Mouse (Mus musculus) limb, embryonic 10.5 days (tissue): ENCODE measurements around the gene Fads2. TPM values are rescaled to one million over a fixed set of nuclear protein-coding genes. Genes with fewer than 3 reads are reported as not detected.

Experiments
- DNase-seq: peaks from one replicate; pipeline ENCODE4 v3.0.0-alpha.2; 2017; ENCODE audit warnings: low spot score
- H3K27ac ChIP-seq: fragments of 300-500 bp; sonication (generic); 2 replicates; pipeline ENCODE4 v1.5.1; 2016; ENCODE audit warnings: mild to moderate bottlenecking
- H3K27me3 ChIP-seq: fragments of 300-500 bp; sonication (generic); 2 replicates; pipeline ENCODE4 v1.6.1; 2016; ENCODE audit warnings: low read depth, mild to moderate bottlenecking; ENCODE audit not compliant: poor library complexity, severe bottlenecking
- H3K36me3 ChIP-seq: fragments of 300-500 bp; sonication (generic); 2 replicates; pipeline ENCODE4 v1.6.1; 2016; ENCODE audit warnings: mild to moderate bottlenecking, moderate library complexity
- H3K4me1 ChIP-seq: fragments of 300-500 bp; sonication (generic); 2 replicates; pipeline ENCODE4 v1.6.1; 2016
- H3K4me3 ChIP-seq: fragments of 300-500 bp; sonication (generic); 2 replicates; pipeline ENCODE4 v1.5.1; 2016; ENCODE audit warnings: mild to moderate bottlenecking, moderate library complexity
- H3K9me3 ChIP-seq: fragments of 300-500 bp; sonication (generic); replicated peaks from 2 replicates; pipeline ENCODE4 v1.6.1; 2016; ENCODE audit warnings: mild to moderate bottlenecking
- WGBS: fragments of 180-500 bp; shearing (Covaris S2); methylation state at CpG from one replicate; pipeline ENCODE4 v1.1.7; 2016; 5-methylcytosine and 5-hydroxymethylcytosine counted together
- polyA plus RNA-seq: library from polyadenylated mRNA; unstranded; fragments of >200 nt; fragmentation: Nextera tagmentation; extraction: Ambion mirVana; gene quantifications from 2 replicates; pipeline ENCODE4 v1.2.1, GENCODE M21; 2016

Fads2 gene
- polyA plus RNA-seq, 1 experiment from 2014 or later, result 158 TPM

DNA sequence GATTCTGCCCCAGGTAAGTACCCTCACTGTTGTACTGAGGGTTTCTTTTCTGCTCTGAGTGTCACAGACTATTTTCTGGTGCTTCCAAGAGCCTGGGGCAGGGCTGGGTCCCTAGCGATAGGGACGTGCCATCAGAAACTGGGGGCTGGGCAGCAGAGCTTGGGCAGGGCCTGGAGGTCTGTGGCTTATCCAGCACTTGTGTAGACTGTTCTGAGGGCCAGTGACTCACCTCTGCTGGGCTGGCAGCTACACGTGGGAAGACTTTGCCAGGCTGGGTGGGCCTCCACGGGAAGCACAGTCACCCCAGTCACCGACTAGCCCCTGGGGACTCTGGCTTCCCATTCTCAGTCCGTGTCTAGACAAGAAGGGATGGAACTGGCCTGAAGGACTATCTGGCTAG lies 59.3 kb downstream of the Fads2 start:
- H3K4me1 ChIP-seq, result peaks cover 17% of the 10 kb centered on the region
- peak overlapping the region; percentile 69 for H3K4me3 ChIP-seq
- WGBS, result 63% methylated on average over 6 of the region's 6 CpGs
- H3K27ac ChIP-seq, result 0 out of 2 replicates have a peak overlapping the region, but pooled peaks have one; percentile 1
- DNase-seq, result no peak
- no peaks in the 10 kb centered on the region for H3K9me3 ChIP-seq
- H3K36me3 ChIP-seq, result no peaks in the 10 kb centered on the region
- peaks cover 38% of the 10 kb centered on the region for H3K27me3 ChIP-seq

DNA sequence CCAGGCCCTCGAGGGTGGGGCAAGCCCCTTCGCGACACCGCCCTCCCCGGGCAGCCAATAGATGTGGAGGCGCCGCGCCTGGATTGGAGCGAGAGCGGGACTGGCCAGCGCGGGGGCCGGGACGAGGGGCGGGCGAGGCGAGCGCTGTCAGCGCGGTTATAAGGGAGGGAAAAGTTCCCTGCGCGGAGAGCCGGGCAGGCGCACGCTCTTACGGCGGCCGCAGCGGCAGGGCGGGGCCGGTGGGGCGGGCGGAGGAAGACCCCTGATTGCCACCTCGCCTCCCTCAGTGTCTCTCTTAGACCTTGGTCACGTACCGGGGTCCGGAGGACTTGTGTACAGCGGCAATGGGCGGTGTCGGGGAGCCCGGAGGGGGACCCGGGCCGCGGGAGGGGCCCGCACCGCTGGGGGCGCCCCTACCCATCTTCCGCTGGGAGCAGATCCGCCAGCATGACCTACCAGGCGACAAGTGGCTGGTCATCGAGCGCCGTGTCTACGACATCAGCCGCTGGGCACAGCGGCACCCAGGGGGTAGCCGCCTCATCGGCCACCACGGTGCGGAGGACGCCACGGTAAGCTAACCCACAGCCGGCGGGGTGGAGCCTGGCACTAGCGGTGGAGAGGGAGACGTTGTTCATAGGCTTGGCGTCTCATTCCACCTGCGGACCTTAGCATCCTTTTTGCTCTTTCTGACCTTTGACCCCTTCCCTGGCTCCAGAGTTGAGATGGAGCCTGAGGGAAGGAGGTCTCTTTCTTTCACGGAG lies 60.0 kb downstream of the Fads2 start, which contains the start of gene Fads3:
Gene Fads3 (plus strand): TSS at position 182 of the 761 bp plus-strand sequence.
- DNase-seq, result peak; percentile 87
- Histone ChIP-seq H3K27ac (peak within 1 kb of the TSS; percentile 69), H3K4me1 (peaks cover 17% of the 10 kb centered on the region)

DNA sequence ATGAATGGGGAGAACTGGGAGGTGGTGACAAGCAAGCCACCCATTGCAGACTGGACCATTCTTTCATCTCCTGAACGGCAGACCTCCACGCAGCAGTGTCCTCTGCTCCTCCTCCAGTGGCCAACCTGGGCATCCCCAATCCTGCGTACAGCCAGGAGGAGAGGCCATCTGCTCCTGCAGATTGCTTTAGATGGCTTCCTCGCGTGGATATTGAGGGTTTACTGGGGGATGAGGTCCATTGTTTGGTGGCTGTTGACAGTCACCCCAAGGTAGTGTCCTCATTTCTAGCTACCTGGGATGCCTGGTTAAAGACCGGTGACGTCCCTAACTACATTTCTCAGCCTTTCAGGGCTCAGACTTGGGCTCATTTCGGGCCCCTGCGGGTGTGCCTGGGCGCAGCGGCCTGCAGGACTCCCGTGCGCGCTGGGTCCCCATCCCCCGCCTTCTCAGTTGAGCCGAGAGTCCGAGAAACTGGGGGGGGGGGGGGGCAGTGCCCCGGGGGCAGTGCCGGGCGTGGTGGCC lies 60.6 kb downstream of the Fads2 start:
- H3K27ac ChIP-seq, result peak overlapping the region; percentile 69

More for the DNA sequence above, 60.0 kb downstream of the Fads2 start, which contains the start of gene Fads3:
- Histone ChIP-seq H3K4me3 (peak within 1 kb of the TSS; percentile 69), H3K27me3 (peaks cover 38% of the 10 kb centered on the region), H3K36me3 (no peaks in the 10 kb centered on the region), H3K9me3 (no peaks in the 10 kb centered on the region)
- under 1% methylated on average over 67 of the region's 69 CpGs for WGBS

DNA sequence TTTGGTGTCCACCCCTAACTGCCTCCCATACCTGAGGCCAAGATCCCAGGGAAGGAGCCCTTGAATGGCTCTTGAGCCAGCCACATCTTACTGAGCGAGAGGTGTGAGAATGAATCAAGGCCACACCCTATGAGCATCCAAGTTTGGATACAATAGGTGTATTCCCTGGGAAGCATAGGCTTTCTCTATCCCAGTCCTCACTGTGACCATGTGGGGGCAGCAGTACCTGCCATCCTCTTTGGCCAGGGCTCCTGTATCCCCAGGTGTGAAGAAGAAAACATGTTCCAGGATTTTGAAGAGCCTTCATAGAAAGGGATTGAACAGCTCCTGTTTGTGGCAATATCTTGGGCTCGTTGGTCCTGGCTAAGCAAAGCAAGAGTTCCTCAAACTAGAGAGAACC lies 61.9 kb downstream of the Fads2 start:
- WGBS, result 80% methylated on average over 2 of the region's 2 CpGs
- H3K4me1 ChIP-seq, result peaks cover 23% of the 10 kb centered on the region
- no peak overlapping the region for H3K27ac ChIP-seq
- H3K4me3 ChIP-seq, result no peak overlapping the region
- DNase-seq, result no peak
- H3K9me3 ChIP-seq, result no peaks in the 10 kb centered on the region
- H3K36me3 ChIP-seq, result peaks cover 6% of the 10 kb centered on the region; the same call in 1 of the 2 replicates
- peaks cover 38% of the 10 kb centered on the region for H3K27me3 ChIP-seq

More for the DNA sequence above, 60.6 kb downstream of the Fads2 start:
- Histone ChIP-seq H3K4me1 (peaks cover 17% of the 10 kb centered on the region), H3K36me3 (no peaks in the 10 kb centered on the region), H3K27me3 (peaks cover 38% of the 10 kb centered on the region), H3K4me3 (peak overlapping the region; percentile 69), H3K9me3 (no peaks in the 10 kb centered on the region)
- no peak for DNase-seq
- 7% methylated on average over 20 of the region's 20 CpGs for WGBS

DNA sequence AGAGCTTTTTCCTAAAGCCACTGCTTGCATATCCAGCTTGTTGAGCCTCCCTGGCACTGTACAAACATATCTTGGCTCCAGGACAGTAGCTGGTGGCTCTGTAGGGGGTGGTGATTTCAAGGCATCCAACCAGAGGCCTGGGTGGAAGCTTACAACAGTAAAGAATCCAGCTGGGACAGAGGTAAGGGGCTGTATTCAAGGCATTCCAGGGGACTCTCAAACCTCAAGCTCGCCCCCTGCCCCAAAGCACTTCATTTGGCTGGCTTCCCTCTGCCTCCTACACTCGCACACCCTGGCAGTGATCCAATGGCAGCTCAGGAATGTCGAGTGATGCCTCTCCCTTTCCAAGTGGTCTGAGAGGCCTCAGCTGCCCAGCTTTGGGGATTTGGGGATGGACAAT lies 62.6 kb downstream of the Fads2 start:
- peaks cover 13% of the 10 kb centered on the region; the same call in 1 of the 2 replicates for H3K36me3 ChIP-seq
- H3K27me3 ChIP-seq, result peaks cover 34% of the 10 kb centered on the region
- no peak overlapping the region for H3K27ac ChIP-seq
- no peak overlapping the region for H3K4me3 ChIP-seq
- 32% methylated on average over 3 of the region's 3 CpGs for WGBS
- H3K9me3 ChIP-seq, result no peaks in the 10 kb centered on the region
- no peak for DNase-seq
- peaks cover 28% of the 10 kb centered on the region for H3K4me1 ChIP-seq

DNA sequence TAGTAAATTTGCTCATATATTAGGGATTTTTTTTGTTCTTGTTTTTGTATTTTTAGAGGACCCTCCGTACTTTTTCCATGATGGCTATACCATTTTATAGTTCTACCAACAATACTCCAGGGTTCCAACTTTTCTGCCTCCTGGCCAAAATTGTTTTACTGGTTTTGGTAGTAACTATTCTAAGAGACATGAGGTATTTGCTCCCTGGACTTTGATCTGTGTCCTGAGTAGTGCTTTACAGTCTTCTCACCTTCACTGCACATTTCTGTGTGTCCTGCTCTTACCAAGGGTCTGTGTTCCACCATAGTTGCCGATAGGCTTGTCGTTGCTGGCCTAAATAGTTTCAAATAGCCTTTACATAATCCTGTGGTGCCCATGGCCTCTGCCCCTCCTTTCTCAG lies 63.2 kb downstream of the Fads2 start:
- Histone ChIP-seq H3K36me3 (peaks cover 13% of the 10 kb centered on the region; the same call in 1 of the 2 replicates), H3K9me3 (no peaks in the 10 kb centered on the region), H3K27ac (no peak overlapping the region), H3K27me3 (peaks cover 32% of the 10 kb centered on the region), H3K4me3 (no peak overlapping the region), H3K4me1 (peaks cover 28% of the 10 kb centered on the region)
- WGBS, result 89% methylated on average over 3 of the region's 3 CpGs
- no peak for DNase-seq

DNA sequence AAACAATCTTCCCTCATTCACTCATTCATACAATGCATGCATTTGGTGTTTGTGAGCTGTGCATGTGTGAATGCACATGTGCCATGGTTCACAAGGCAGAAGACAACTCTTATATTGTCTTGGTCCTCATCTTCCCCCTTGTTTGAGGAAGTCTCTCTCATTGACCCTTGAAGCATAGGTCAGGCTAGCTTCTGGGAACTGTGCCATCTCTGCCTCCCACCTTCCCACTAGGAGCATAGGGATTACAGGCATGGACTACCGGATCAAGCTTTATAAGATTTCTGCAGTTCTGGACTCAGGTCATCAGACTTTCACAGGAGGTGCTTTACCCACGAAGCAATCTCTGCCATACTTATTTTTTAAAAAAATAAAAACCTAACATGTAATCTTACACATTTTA lies 64.0 kb downstream of the Fads2 start:
- DNase-seq, result no peak
- Histone ChIP-seq H3K4me3 (no peak overlapping the region), H3K36me3 (peaks cover 19% of the 10 kb centered on the region), H3K9me3 (no peaks in the 10 kb centered on the region), H3K4me1 (peaks cover 28% of the 10 kb centered on the region), H3K27ac (no peak overlapping the region), H3K27me3 (peaks cover 28% of the 10 kb centered on the region)
- WGBS, result 75% methylated on average over 2 of the region's 2 CpGs

DNA sequence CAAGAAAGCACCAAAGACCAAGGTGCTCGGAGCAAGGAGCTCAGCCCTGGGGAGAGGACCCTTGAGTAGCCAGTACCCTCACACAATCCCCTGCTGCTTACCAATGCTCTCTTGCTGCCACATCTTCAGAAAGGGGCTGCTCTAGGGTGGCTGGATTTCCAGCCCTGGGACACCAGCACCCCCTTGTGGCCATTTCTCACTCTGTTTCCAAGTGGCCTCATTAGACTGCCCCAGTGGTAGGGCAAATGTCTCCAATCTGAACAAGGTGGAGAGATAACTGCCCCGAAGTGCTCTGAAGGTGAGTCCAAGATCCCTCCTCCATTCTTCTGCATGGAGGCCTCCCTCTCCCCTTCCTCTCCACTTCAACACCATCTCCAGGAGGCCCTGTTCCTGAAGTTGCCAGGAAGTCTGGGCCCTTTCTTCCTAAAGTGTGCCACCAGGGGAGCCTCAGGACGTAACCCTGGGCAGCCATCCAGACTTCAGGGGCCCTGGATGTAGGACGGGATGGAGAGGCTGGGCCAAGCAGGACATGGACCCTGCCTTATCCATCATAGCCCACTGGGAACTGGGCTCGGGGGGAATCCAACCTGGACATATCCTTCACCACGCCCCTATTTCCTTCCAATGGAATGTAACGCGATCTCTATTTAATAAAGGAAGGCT lies 66.6 kb downstream of the Fads2 start:
- Histone ChIP-seq H3K4me3 (no peak overlapping the region), H3K4me1 (peaks cover 11% of the 10 kb centered on the region; the same call in 1 of the 2 replicates), H3K27ac (peak overlapping the region; percentile 4; the same call in 1 of the 2 replicates), H3K36me3 (peaks cover 34% of the 10 kb centered on the region), H3K9me3 (no peaks in the 10 kb centered on the region), H3K27me3 (peaks cover 9% of the 10 kb centered on the region)
- WGBS, result 61% methylated on average over 8 of the region's 8 CpGs
- peak; percentile 87 for DNase-seq

DNA sequence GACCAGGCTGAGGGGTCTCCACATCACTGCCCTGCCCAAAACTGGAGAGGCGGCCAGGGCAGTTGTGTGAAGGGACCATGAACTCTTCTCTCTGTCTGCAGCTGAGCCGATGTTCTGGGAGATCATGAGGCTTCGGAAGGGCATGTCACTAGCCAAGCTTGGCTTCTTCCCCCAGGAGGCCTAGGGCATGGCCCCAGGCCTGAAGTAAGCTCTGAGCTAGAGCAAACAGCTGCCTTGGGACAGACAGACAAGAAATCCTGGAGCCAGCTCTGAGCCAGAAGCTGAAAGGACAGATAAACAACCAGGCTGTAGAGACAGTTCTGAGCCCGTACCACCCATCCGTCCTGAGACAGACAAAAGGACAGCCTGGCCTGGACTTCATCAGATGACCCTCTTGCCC lies 67.2 kb downstream of the Fads2 start:
- Histone ChIP-seq H3K4me1 (peaks cover 11% of the 10 kb centered on the region; the same call in 1 of the 2 replicates), H3K4me3 (no peak overlapping the region), H3K27me3 (peaks cover 4% of the 10 kb centered on the region; the same call in 1 of the 2 replicates), H3K9me3 (no peaks in the 10 kb centered on the region), H3K36me3 (peaks cover 40% of the 10 kb centered on the region), H3K27ac (peak overlapping the region; percentile 22; the same call in 1 of the 2 replicates)
- WGBS, result 93% methylated on average over 5 of the region's 5 CpGs
- DNase-seq, result no peak

DNA sequence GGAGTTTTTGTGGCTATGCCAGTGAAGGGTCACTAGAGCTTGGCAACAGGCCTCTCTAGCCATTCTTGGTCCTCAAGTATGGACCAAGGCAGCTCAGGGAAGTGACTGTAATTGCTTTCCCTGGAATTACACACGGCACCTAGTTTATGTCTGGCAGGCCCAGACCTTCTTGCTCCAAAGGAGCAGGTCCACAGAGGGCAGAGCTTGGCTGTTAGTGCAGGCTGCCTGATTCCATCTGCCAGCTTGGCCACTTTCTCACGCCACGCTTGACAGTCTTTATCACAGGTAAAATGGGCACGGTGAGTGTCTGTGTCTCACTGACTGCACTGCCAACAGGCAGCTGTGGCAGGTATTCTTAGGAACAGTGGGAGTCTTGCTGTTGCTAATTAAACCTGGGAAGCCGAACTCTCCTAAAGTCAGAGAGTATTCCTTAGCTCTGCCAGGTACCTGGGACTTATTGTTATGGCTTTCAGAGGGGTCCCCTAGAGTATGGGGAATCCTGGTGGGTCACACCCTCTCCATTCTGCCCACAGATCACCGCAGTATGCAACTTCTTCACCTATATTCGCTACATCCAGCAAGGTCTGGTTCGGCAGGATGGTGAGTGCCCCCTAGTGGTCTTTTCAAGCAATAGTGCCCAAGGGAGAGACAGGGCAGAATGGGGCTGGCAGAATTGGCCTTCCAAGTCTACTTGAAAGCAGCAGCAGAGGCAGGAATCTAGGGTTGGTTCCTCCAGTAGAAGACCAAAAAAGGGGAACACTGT lies 68.2 kb downstream of the Fads2 start:
- Histone ChIP-seq H3K4me3 (no peak overlapping the region), H3K9me3 (no peaks in the 10 kb centered on the region), H3K4me1 (peaks cover 11% of the 10 kb centered on the region; the same call in 1 of the 2 replicates), H3K27me3 (no peaks in the 10 kb centered on the region), H3K27ac (no peak overlapping the region), H3K36me3 (peaks cover 48% of the 10 kb centered on the region)
- 43% methylated on average over 8 of the region's 8 CpGs for WGBS
- DNase-seq, result peak; percentile 70

DNA sequence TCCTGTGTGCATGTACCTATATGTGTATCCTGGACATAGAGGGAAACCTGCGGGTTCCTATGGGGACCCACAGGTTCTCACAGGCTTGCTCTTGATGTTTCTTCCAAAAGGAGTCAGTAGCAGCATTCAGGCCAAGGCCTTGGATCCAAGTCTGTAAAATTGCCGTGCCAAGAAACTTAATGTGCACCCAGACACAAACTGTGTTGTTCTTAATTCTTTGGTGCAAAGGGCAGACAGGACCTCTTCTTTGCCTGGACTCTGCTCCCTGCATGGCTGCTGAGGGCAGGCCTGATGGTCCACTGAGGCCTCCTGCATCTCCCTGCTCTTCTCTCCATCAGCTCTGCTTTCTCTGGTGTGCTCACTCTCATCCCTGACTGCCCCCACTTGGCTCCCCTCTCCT lies 71.8 kb downstream of the Fads2 start:
- H3K27ac ChIP-seq, result no peak overlapping the region
- 95% methylated on average over 2 of the region's 2 CpGs for WGBS
- peaks cover 66% of the 10 kb centered on the region for H3K36me3 ChIP-seq
- no peaks in the 10 kb centered on the region for H3K27me3 ChIP-seq
- H3K9me3 ChIP-seq, result no peaks in the 10 kb centered on the region
- no peak overlapping the region for H3K4me3 ChIP-seq
- H3K4me1 ChIP-seq, result peaks cover 20% of the 10 kb centered on the region
- DNase-seq, result no peak

DNA sequence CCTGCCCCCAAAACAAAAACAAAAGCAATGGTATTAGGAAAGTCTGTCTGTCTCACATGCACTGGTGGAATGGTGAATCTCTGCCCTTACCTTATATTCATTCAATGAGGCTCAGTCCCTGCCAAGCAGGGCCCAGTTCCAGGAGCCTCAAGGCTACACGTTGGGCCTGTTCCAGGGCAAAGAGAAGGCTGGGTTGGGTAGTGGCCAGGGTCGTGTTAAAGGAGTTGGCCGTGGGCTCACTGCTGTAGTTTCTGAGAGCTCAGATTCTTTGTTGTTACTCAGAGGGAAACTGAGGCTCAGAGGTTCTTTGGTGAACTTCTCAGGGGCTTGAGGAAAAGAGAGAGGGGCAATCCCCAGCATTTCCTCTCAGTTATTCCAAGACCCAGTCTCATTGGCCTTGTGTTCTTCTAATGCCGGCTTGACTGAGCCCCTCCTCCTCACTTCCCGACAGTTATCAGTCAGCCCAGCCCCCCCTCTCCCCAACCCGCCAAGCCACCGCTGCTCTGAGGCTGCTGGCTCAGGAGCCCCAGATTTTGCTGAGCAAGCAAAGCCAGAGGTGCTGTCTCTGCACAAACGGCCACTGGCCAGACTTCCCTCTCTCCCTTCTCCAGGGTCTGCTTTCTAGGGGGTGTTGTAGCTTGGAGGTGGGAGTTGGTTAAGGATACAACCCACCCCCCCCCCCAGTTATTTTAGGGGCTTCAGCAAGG lies 76.2 kb downstream of the Fads2 start:
- no peak for DNase-seq
- Histone ChIP-seq H3K4me1 (peaks cover 42% of the 10 kb centered on the region), H3K27ac (peak overlapping the region; percentile 76), H3K36me3 (peaks cover 42% of the 10 kb centered on the region), H3K9me3 (no peaks in the 10 kb centered on the region), H3K27me3 (no peaks in the 10 kb centered on the region), H3K4me3 (no peak overlapping the region)
- 29% methylated on average over 8 of the region's 8 CpGs for WGBS
